Mouse (Mus musculus): ENCODE results near the gene Pln.

DNA sequence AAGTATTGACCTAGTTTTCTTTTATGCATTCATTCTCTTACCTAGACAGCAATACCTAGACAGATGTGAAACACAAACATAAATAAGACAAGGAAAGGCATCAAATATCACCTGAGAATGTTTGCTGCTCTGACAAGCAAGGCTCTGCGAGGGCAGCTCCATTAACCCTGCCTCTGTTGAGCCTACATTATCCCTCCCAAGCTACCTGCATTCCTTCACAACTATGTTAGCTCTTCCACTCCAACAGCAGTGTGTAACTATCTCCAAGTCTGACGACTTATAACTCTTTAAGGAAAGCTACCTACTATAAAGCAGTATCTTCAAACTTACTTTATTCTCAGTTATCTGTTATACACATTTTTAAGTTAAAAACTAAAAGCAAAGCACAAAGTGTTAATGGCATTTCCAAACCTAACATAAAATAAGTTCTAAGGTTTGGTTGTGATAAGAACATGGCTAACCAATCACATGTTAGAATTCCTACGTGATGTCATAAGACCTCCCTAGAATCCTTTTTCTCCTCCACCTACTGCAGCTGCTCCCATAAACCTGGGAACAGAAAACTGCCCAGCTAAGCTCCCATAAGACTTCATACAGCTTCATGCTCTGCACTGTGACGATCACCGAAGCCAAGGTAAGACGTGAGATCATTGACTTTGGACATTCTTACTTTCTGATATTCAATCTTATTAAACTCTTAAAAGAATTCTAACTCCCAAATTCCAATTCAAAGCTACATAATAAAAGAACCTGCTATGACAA lies at the start of gene Pln:
- TF ChIP-seq CTCF (IDR thresholded peaks at IDR 0.05; ENCODE audit: control insufficient read depth, insufficient read depth, insufficient replicate concordance, low read depth, low read length) (no peak), POLR2A (IDR thresholded peaks at IDR 0.05; ENCODE audit: control insufficient read depth, low read depth, low read length) (no peak)
